Mouse (Mus musculus): ENCODE measurements around the gene Spred3. TPM values are rescaled to one million over a fixed set of nuclear protein-coding genes. Genes with fewer than 3 reads are reported as not detected.

Spred3 gene
- polyA plus RNA-seq, 1 experiment from 2014 or later, result 4.4 TPM

DNA sequence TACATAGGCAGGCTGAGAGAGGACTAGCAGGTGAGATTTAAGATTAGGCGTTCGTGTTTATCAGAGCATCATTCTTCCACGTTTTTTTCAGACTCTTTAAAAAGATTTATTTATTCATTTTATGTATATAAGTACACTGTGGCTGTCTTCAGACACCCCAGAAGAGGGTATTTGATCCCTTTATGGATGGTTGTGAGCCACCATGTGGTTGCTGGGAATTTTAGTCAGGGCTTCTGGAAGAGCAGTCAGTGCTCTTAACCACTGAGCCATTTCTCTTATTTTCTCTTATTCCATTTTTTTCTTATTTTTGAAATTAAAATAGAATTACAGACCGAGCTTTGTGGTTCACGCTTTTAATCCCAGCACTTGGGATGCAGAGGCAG is 10.6 kb upstream of the Spred3 start:
- H3K27me3 ChIP-seq, result no peaks in the 10 kb centered on the region
- H3K4me2 ChIP-seq (replicated peaks), result peak overlapping the region; percentile 82
- peaks cover 21% of the 10 kb centered on the region for H3K36me3 ChIP-seq
- ATAC-seq (ENCODE audit: low FRiP score, low read depth), result no peak; the same call in none of the 2 replicates
- H3K9ac ChIP-seq, result no peak overlapping the region
- H3K27ac ChIP-seq, result no peak overlapping the region; the same call in 1 of the 2 replicates
- peaks cover 16% of the 10 kb centered on the region for H3K4me1 ChIP-seq
- WGBS, result 41% methylated on average over 5 of the region's 5 CpGs
- H3K4me3 ChIP-seq, result peak overlapping the region; percentile 84
- H3K9me3 ChIP-seq, result no peaks in the 10 kb centered on the region

DNA sequence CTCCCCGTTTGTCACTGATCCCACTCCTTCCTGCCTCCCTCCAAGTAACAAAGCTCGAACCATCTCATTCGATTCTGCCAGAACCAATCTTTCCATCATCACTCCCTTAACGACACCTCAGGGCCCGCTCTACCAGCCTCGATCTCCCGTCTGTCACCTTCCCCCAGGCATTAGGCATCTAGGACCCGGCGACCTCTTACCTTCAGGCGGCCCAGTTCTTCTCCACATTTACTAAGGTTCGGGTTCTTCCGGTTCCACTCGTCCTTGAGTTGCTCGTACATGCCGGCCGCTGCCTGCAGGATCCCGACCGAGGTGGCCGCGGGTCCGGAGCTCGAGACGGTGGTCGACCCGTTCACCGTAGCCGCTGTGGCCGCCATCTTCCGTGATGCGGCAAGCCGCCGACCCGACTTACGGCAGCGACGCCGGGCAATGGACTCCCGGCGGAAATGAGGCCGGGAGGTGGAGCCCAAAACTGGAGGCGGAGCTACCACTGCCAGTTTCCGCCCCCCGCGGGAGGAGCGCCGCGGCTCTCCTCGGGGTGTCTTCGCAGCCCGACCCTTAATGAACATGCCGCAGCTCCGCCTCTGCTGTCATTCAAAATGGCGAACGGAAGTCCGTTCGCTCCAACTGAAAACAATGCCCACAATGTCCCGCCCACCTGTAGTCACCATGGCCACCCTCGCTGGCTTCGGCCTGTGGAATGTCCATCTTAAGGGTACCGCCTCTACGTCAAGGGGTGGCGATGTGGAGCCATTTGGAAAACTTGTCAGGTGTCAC is 10.1 kb upstream of the Spred3 start, which contains the start of gene Psmd8:
Gene Psmd8 (minus strand): TSS at position 625 of the 777 bp plus-strand sequence.
- Histone ChIP-seq H3K27ac (peak within 1 kb of the TSS; percentile 33; the same call in 1 of the 2 replicates), H3K4me1 (peaks cover 16% of the 10 kb centered on the region), H3K27me3 (peaks cover 3% of the 10 kb centered on the region; the same call in 1 of the 2 replicates), H3K4me2 (replicated peaks) (peak within 1 kb of the TSS; percentile 82), H3K9ac (peak within 1 kb of the TSS; percentile 88), H3K36me3 (peaks cover 27% of the 10 kb centered on the region), H3K9me3 (no peaks in the 10 kb centered on the region), H3K4me3 (peak within 1 kb of the TSS; percentile 84)
- under 1% methylated on average over 62 of the region's 62 CpGs for WGBS
- ATAC-seq (ENCODE audit: low FRiP score, low read depth), result peak; percentile 98

DNA sequence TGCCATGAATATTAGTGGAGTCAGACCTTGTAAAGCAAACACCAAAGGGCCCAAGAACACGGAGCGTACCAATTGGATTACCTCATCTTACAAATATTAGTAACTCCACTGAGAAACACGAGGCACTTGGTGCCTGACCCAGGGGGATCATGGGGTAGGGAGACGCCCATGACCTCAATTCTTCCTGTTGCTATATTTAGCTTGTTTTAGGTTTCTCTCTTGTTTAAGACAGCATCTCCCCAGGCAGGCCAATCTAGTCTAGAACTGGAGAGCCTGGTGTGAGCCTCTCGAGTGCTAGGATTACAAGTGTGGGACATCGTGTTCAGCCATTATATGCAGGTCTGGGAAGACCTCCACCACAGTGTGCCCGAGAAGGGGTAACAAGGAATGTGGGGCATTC is 9.1 kb upstream of the Spred3 start:
- Histone ChIP-seq H3K9me3 (no peaks in the 10 kb centered on the region), H3K4me3 (peak overlapping the region; percentile 84), H3K27me3 (peaks cover 12% of the 10 kb centered on the region), H3K4me2 (replicated peaks) (peak overlapping the region; percentile 82), H3K4me1 (peaks cover 16% of the 10 kb centered on the region), H3K9ac (peak overlapping the region; percentile 88), H3K27ac (no peak overlapping the region), H3K36me3 (peaks cover 37% of the 10 kb centered on the region)
- no peak for ATAC-seq (ENCODE audit: low FRiP score, low read depth)
- WGBS, result 56% methylated on average over 7 of the region's 7 CpGs

DNA sequence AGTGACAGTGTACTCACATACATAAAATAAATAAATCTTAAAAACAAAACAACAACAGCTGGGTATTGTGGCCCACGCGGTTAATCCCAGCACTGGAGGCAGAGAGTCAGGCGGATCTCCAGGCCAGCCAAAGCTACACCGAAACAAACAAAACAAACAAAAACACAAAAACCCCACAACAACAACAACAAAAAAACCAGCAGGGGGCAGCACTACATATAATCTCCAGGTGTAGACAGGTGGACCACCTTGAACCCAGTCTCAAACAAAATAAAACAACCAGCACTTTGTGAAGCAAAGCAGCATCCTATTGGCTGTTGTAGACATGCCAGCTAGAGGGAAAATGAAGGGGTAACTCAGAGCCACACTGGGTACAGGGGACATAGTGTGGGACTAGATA is 7.9 kb upstream of the Spred3 start:
- 93% methylated on average over 4 of the region's 4 CpGs for WGBS
- 0 out of 2 replicates have a peak overlapping the region, but pooled peaks have one; percentile 82 for H3K4me2 ChIP-seq (replicated peaks)

DNA sequence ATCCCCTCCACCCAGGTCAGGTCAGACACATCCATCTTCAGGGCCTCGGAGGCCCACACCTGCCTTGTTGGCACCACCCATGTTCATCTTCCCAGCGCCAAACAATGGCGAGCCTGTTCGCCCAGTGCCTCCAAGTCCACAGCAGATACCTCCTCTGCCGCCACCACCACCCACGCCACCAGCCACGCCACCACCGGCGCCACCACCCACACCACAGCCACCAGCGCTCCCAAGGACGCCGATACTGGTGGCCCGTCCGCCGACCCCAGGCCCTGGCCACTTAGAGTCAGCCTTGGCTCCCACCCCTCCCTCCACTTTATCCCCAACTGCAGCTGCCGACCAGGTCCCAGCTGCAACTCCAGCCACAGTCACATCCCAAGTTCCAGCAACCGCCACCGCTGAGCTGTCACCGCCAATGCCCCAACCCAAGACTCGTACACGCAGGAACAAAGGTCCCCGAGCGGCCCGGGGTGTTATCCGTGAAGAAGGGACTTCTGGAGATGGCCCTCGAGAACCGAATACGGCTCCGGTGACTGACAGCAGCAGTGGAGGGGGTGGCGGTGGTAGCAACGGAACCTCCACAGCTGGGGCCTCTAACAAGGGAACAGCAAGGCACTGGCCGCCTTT is 2.3 kb upstream of the Spred3 start:
- no peak overlapping the region for H3K9ac ChIP-seq
- no peak for ATAC-seq (ENCODE audit: low FRiP score, low read depth)
- 40% methylated on average over 31 of the region's 32 CpGs for WGBS
- H3K9me3 ChIP-seq, result no peaks in the 10 kb centered on the region
- peaks cover 57% of the 10 kb centered on the region for H3K27me3 ChIP-seq
- peaks cover 41% of the 10 kb centered on the region for H3K4me1 ChIP-seq
- H3K4me3 ChIP-seq, result peak overlapping the region; percentile 74; the same call in 1 of the 2 replicates
- peak overlapping the region; percentile 9; the same call in 1 of the 2 replicates for H3K4me2 ChIP-seq (replicated peaks)
- peaks cover 47% of the 10 kb centered on the region for H3K36me3 ChIP-seq
- H3K27ac ChIP-seq, result no peak overlapping the region

More for the DNA sequence above, 7.9 kb upstream of the Spred3 start:
- Histone ChIP-seq H3K27me3 (peaks cover 24% of the 10 kb centered on the region), H3K9me3 (no peaks in the 10 kb centered on the region), H3K4me3 (peak overlapping the region; percentile 84; the same call in 1 of the 2 replicates), H3K27ac (no peak overlapping the region), H3K9ac (no peak overlapping the region), H3K4me1 (peaks cover 16% of the 10 kb centered on the region), H3K36me3 (peaks cover 49% of the 10 kb centered on the region)
- no peak for ATAC-seq (ENCODE audit: low FRiP score, low read depth)

DNA sequence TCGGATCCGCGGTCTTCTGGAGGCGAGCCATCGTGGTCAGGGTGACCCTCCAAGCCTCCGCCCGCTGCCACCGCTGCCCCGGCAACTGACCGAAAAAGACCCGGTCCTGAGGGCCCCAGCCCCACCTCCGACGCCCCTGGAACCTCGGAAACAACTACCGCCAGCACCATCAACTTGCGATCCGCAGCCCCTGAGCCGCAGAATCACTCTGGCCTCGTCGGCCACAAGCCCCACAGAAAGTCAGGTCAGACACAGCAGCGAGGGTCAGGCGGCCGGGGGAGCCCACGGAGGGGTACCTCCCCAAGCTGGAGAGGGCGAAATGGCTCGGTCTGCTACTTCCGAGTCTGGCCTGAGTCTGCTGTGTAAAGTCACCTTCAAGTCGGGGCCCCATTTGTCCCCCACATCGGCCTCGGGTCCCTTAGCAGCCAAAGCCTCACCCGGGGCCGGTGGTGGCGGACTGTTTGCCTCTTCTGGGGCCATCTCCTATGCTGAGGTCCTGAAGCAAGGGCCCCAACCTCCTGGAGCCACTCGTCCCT is 1.4 kb upstream of the Spred3 start:
- no peak overlapping the region for H3K27ac ChIP-seq
- peaks cover 62% of the 10 kb centered on the region for H3K27me3 ChIP-seq
- peak overlapping the region; percentile 59 for H3K9ac ChIP-seq
- peak overlapping the region; percentile 86 for H3K4me2 ChIP-seq (replicated peaks)
- peak overlapping the region; percentile 74 for H3K4me3 ChIP-seq
- no peaks in the 10 kb centered on the region for H3K9me3 ChIP-seq
- WGBS, result 5% methylated on average over 34 of the region's 34 CpGs
- H3K36me3 ChIP-seq, result peaks cover 42% of the 10 kb centered on the region
- peaks cover 41% of the 10 kb centered on the region for H3K4me1 ChIP-seq
- no peak for ATAC-seq (ENCODE audit: low FRiP score, low read depth)

DNA sequence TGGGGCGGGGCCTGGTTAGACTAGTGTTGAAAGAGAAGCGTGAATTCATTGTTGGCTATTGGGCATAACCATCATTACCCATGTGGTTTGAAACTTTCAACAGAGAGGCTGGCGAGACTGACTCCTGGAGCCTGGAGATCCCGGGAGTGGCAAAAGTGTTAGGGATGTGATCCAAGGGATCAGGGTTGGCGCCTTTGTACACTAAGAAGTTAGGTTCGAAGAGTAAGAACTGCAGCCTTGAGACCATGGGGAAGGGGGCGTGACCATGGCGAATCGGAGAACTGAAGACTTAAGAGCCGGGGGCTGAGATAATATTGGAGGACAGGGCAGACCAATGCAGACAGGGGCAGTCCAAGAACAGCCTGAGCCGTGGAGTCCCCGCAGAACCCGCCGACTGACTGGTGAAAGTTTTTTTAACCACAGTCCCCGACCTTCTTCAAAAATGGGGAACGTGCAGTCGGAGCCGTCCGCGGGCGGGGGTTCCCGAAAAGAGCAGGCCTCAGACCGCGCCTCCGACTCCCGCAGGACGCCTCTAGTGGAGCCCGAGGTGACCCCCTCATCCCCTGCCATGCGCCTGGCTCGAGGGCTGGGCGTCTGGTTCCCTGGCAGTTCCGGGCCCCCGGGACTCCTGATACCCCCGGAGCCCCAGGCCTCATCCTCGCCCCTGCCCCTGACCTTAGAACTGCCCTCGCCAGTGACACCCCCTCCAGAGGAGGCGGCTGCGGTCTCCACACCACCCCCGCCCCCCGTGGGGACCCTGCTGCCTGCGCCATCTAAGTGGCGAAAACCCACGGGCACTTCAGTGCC is 747 bp upstream of the Spred3 start:
- Histone ChIP-seq H3K9me3 (no peaks in the 10 kb centered on the region), H3K9ac (peak overlapping the region; percentile 59), H3K4me3 (peak overlapping the region; percentile 74), H3K4me2 (replicated peaks) (peak overlapping the region; percentile 86), H3K27me3 (peaks cover 62% of the 10 kb centered on the region), H3K27ac (no peak overlapping the region), H3K4me1 (peaks cover 41% of the 10 kb centered on the region), H3K36me3 (peaks cover 35% of the 10 kb centered on the region)
- ATAC-seq (ENCODE audit: low FRiP score, low read depth), result no peak
- WGBS, result 3% methylated on average over 43 of the region's 43 CpGs

DNA sequence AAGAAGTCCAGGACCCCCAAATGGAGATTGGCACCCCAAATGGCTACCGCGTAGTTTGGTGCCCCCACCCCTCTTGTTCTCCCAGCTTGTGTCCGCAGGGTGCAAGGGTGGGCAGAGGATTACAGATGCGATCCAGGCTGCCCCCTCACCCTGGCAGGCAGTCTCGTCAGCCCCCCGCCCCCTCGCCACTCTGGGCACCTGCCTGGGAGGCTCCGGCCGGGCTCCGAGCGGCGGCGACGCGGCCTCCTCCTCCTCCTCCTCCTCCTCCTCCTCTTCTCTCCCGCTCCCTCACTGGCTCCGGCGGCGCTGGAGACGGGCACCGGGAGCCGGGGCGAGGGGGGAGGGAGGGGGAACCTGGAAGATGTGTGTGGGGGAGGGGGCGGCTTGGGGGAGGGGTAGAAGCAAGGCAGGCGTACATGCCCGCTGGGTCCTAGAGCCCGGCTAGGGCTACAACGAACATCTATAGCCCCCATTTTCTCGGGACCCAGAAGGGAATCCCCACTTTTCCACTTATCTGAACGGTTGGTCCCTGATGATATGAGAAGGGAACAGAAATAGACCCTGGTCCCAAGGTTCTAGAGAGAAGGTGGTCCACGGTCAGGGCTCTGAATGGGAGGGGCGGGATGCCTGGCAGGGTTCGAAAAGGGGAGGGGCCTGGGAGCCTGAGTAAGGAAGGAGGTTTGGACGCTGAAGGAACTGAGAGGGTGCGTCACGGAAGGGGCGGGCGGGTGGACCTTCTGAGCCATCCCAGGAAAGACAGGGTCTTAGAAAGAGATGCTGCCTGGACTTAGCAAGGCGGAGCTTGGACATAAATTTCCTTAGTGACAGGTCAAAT is 763 bp downstream of the Spred3 start:
- peaks cover 41% of the 10 kb centered on the region for H3K4me1 ChIP-seq
- under 1% methylated on average over 27 of the region's 39 CpGs for WGBS
- peak overlapping the region; percentile 74 for H3K4me3 ChIP-seq
- peak overlapping the region; percentile 39; the same call in 1 of the 2 replicates for H3K27ac ChIP-seq
- H3K9ac ChIP-seq, result peak overlapping the region; percentile 71
- H3K27me3 ChIP-seq, result peaks cover 52% of the 10 kb centered on the region
- peak overlapping the region; percentile 86 for H3K4me2 ChIP-seq (replicated peaks)
- no peaks in the 10 kb centered on the region for H3K9me3 ChIP-seq
- peaks cover 24% of the 10 kb centered on the region for H3K36me3 ChIP-seq
- peak; percentile 87 for ATAC-seq (ENCODE audit: low FRiP score, low read depth)

DNA sequence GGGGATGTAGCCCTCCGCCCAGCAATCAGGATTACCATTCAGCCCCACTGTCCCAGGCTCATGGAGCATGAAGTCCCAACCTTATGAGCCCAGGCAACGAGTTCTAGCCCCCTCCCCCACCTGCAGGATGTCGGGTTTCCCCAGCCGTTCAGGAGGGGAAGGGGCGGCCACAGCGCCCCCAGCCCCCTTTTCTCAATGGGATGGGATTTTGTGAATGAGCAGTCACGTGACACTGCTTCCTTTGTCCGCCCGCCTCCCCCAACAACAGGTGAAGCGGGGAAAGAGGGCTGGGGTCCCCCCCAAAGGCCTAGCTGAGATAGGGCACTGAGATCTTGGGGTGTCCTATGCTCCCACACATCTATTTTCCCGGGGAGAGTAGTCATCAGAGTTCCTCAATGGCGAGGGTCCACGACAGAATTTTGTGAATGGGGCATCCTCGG is 1.4 kb downstream of the Spred3 start:
- Histone ChIP-seq H3K4me1 (peaks cover 41% of the 10 kb centered on the region), H3K9me3 (no peaks in the 10 kb centered on the region), H3K4me2 (replicated peaks) (peak overlapping the region; percentile 86), H3K36me3 (peaks cover 18% of the 10 kb centered on the region), H3K4me3 (peak overlapping the region; percentile 74), H3K27me3 (peaks cover 45% of the 10 kb centered on the region), H3K27ac (no peak overlapping the region), H3K9ac (peak overlapping the region; percentile 71)
- no peak for ATAC-seq (ENCODE audit: low FRiP score, low read depth)
- 1% methylated on average over 14 of the region's 14 CpGs for WGBS

DNA sequence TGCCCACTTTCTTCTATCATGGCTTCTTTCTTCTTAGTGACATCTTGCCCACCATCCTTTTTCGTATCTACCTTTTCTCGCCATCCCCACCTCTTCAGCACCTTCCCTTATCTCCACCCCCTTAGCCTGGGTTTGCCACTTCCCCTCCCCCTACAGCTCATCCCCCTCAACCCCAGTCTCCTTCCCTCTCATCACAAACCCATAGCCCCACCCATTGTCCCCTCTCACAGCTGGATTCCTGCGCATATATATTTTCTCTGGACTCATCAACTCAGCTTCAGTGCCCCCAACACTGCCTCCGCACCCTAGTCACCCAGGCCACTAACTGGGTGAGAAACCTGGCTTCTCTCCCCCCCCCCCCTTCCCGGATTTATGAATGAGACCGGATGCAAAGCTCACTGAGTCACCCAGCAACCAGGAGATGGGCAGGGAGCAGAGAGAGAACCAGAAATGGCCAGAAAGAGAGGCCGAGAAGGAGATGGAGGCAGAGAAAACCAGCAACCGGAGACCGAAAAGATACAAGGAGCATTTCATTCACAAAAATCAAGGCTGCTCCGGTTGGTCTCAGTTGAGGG is 2.0 kb downstream of the Spred3 start:
- H3K27me3 ChIP-seq, result peaks cover 39% of the 10 kb centered on the region
- H3K4me1 ChIP-seq, result peaks cover 41% of the 10 kb centered on the region
- 5% methylated on average over 10 of the region's 10 CpGs for WGBS
- ATAC-seq (ENCODE audit: low FRiP score, low read depth), result no peak
- H3K27ac ChIP-seq, result 0 out of 2 replicates have a peak overlapping the region, but pooled peaks have one; percentile 28
- H3K4me2 ChIP-seq (replicated peaks), result peak overlapping the region; percentile 86
- peak overlapping the region; percentile 71; the same call in 1 of the 2 replicates for H3K9ac ChIP-seq
- peak overlapping the region; percentile 74 for H3K4me3 ChIP-seq
- no peaks in the 10 kb centered on the region for H3K9me3 ChIP-seq
- H3K36me3 ChIP-seq, result peaks cover 12% of the 10 kb centered on the region
